Mouse (Mus musculus) retina, postnatal 7 days (tissue): ENCODE results near the gene Rps26.
"Not testable (repeated sequence)": the region's sequence is repeated elsewhere in the genome, so short reads cannot be mapped to it uniquely, and the experiment has no call there.

Experiments
- DNase-seq: peaks from one replicate; pipeline ENCODE4 v3.0.0-alpha.2; 2012; ENCODE audit warnings: low read depth, low spot score

Rps26 gene

DNA sequence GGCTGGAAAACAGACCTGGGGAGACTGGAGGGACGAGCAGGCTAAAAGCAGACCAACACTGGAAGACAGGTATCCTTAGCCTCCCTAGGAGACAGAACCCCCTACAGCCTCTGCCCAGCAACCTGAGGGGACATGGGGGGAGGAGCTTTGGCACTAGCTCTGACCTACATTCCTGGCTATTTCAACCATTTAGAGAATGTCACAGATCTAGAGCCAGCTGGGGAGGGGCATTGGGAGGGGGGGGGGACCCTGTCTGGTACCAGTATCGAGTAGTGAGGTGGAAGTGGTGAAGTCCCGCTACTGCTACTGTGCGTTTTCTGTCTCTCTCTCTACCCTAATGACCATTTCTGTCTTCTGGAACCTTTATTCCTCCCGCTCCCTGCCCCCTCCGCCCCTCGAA lies 15.3 kb upstream of the Rps26 start:
- DNase-seq = no peak

DNA sequence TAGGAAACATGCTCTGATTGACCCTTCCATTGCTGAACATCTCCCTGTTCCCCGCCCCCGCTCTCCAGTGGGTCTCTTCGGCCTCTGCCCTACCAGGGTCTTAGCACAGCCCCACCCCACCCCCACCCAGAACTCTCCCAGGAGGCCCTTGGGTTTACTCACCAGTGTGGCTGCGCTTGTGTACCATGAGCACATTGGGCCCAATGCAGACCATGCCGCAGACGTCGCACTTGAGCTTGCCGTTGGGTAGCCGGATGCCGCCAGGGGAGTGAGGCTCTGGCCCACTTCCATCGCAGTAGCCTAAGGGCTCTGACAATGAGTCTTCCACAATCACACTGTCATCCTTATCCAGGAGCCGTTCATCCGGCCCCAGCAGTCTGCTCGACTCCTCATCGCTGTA lies 14.3 kb upstream of the Rps26 start:
- no peak for DNase-seq

DNA sequence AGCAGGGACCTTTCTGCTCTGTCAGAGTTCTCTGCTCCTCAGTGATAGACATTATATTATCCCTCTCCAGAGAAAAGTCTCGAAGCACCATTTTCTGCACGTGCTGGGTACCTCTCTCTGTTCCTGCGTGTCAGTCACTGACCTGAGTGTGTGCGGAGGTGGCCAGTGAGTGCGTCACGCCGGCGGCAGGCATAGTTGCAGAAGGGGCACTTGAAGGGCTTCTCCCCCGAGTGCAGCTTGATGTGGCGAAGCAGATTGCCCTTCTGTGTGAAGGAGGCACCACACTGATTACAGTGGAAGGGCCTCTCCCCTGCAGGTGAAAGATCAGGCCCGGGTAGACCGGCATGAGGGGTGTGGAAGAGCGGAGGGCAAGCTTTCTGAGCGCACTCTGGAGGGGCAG lies 13.5 kb upstream of the Rps26 start:
- DNase-seq = no peak

DNA sequence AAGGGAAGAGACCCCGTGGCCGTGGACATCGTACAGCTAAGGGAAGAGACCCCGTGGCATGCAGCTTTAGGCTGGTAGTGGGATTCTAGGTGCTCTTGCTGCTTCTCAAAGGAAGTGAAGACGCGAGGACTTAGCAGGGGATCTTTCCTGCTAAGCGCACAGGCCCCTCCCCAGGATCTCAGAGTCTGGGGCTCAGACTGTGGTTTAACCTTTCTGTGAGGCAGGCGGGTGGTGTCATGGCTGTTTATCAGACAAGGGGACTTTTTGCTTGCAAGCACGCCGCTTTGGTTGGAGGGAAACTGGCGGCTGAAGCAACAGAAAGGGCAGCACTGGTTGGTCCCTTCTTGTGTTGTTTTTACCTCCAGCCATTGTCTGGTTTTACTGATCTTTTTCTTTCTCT lies 10.5 kb upstream of the Rps26 start:
- no peak for DNase-seq

DNA sequence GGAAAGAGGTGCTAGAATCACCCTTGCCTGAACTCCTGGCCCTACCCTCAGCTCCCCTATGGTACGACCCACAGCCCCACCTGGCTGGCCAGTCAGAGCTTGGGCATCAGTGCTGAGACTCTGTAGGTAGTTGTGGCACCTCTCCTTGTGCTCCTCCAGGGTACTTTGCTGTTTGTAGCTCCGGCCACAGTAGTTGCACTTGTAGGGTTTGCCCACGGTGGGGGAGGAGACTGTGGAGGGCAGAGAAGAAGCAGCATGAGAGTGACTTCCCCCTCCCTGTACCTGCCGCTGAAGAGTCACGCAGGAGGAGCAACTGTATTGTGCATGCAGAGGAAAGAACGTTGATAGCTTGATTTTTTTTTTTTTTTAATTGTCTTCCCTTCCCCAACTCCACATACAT lies 10.0 kb upstream of the Rps26 start:
- no peak for DNase-seq

DNA sequence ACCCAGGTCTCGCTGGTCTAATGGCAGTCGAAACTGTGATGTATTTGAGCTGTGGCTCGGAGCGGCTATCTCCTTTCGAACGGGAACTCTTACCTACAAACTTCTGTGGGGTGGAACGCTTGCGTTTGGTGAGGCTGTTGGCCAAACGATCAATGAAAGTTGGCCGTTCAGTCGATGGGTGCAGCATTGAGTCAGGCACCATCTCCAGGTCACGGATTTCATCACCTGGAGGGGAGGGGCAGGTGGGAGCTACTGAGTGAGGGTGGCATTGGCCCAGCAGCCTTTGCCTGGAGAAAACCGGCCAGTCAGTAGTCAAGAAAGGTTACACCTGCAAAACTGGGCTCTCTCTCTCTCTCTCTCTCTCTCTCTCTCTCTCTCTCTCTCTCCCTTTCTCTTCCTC lies 9.2 kb upstream of the Rps26 start:
- no peak for DNase-seq

DNA sequence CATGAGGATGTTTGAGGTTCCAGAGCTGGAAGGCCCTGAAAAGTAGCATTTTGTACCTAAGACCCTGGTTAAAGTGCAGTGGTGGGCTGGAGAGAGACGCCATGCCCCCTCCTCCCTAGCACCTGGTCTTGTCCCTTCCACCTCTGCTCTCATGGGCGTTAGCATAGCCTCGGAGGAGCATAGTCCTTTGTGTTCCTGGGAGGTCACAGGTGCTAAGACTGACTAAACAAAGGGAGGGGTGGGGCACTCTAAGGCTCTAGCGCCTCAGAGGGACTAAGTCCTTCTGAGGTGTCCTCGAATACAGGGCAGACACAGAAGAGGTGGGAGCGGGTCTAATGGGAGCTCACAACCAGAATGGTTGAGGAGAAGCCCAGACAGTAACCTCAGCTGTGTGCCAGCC lies 5.0 kb upstream of the Rps26 start:
- no peak for DNase-seq

DNA sequence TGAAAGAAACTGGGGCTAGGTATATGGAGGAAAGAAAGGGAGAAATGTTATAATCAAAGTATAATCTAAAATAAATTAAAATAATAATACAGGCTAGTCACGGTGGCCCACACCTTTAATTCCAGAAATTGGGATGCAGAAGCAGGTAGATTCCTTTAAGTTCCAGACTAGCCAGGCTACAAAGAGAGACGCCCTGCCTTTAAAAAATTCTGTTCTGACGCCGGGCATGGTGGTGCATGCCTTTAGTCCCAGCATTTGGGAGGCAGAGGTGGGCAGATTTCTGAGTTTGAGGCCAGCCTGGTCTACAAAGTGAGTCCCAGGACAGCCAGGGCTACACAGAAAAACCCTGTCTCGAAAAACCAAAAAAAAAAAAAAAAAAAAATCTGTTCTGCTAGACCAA lies 3.8 kb upstream of the Rps26 start:
- not testable (repeated sequence) for DNase-seq

DNA sequence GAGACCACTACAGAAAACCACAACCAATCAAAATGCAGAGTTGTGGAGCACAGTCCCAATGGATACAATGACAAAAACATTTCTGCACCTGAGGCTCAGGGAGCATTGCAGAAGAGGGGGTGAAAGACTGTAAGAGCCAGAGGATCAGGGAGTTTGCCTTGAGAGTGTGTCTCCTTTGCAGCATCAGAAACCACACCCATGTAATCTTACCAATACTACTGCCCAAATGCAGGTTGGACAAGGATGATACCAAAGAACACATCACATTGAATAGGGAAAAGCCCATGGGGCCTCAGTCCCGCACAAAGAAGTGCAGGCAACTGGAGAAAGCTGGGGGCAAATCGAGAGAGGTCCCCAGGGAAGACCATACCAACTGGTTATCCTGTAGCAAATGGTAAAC lies 3.2 kb upstream of the Rps26 start:
- DNase-seq = no peak

DNA sequence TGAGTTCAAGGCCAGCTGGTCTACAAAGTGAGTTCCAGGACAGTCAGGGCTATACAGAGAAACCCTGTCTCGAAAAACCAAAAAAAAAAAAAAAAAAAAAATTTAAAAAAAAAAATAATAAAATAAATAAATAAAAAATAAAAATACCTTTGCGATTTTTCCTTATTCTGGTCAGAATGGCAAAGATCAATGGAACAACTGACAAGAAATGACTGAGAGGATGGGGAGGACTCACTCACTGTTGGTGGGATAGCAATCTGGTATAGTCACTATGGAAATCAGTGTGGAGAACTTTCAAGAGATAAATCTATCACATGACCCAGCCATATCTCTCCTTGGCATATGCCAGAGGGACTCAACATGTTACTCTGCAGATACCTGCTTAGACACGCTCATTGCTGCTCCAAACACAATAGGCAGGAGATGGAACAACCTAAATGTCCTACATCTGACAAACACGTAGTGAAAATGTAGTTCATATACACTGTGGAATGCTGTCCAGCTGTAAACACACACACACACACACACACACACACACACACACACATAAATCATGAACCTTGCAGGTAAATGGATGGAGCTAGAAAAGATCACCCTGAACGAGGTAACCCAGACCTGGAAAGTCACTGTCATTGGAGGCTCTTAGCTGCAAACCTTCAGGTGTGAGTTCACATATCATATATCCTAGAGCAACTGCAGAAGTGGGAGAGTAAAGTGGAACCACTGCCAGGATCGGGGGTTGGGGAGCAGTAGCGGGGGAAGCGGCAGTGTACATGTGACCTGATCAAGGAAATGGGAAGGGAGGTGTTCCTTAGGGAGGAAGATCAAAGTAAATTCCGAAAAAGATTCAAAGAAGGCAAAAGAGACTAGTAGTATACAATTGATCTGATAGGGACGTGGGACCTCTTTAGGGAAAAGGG lies 1.1 kb upstream of the Rps26 start:
- DNase-seq = no peak

DNA sequence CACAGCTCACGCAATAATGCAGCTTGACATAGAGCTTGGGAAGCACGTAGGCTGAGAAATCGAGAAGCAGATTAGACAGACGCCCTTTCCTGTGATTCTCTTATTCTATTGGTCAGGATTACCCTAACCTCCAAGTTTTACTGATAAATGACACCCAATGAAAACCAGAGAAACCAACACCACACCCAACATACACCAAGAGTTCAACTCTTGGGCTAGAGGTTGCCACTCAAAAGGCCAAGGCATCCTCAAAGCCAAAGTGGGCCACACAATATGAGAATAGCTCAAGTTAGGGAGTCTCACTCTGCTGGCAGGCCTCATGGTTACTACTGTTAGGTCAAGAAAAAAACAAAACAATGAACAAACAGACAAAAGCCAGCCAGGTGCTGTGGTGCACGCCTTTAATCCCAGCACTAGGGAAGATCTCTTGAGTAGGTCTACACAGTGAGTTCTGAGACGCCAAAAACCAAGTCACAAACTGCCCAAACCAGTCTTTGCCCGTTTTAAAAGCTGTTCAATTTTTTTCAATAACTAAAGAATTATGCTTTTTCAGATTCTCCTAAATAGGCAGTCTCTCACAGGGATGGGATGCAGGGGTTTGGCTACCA lies 1.2 kb downstream of the Rps26 start:
- DNase-seq = no peak

DNA sequence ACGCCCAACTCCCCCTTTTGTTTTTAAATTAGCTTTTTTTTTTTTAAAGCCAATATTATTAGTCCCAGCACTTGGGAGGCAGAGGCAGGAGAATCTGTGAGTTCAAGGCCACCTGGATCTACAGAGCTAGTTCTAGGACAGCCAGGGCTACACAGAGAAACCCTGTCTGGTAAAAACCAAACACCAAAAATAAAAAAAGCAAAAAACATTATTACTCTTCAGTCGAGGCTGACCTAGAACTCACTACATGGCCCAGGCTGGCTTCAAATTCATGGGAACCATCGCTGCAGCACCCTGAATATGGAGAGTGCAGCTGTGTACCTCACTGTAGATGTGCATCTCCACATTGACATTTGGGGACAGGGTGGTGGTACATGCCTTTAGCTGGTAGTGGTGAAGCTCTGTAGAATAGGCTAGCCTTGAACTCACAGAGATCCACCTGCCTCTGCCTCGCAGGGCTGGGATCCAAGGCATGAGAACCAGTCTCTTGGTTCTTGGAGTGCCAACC lies 3.4 kb downstream of the Rps26 start:
- not testable (repeated sequence) for DNase-seq

DNA sequence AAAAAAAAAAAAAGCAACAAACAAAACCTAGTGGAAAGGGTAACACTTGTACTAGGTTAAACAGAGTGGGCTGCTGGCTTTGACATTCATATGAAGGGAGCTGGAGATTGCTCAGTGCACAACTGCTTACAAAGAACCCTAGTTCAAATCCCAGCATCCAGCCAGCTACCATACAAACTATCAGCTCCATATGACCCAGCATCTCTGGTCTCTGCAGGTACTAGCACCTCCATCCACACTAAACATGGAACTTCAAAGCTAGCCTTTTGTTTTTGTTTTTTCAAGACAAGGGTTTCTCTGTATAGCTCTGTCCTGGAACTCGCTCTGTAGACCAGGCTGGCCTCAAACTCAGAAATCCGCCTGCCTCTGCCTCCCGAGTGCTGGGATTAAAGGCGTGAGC lies 3.8 kb downstream of the Rps26 start:
- no peak for DNase-seq

DNA sequence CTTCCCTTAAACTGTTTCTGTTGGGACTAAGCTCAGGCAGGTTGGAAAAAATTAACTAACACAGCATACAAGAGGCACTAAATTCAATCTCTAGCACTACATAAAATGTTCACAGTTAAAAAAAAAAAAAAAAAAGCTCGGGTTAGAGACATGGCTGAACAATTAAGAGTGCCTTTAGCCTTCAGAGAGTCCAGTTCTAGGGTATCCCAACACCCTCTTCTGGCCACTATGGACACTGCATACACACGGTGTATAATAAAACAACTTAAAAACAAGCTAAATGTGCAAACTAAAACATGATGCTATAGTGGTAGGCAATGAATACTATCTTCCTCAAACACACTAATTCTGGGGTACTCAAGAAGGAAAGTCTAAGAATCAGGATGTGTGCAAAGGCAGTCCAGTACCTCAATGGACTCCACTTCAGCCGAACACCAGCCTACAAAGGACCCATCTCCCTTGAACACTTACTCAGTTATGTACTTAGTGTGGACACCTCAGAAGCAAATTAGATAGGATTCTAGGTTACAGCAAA lies 4.5 kb downstream of the Rps26 start:
- DNase-seq = no peak

DNA sequence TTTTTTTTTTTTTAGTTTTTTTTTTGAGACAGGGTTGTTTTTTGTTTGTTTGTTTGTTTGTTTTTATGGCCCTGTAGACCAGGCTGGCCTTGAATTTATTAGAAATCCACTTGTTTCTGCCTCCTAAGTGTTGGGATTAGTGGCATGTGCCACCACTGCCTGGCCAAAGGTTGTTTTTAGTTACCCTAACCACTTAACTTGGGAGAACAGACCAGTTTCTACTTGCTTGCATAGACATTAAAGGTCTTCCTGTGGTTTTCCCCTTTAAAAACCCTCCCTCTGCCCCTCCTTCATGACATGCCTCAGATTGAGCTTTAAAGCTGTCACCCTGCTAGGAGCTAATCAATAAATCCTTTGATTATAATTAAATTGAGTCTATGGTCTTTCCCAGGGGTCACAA lies 6.3 kb downstream of the Rps26 start:
- no peak for DNase-seq

DNA sequence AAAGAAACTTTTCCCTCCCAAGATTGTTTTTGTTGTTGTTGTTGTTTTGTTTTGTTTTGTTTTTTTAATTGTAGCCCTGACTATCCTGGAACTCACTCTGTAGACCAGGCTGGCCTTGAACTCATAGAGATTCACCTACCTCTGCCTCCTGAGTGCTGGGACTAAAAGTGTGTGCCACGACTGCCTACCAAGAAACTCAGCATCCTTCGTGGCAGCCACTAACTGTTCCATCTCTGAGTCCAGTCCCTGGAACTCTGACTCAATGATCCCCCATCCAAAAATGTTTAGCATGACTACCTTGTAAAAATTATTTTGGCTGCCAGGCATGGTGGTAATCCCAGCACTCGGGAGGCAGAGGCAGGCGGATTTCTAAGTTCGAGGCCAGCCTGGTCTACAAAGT lies 7.4 kb downstream of the Rps26 start:
- not testable (repeated sequence) for DNase-seq

DNA sequence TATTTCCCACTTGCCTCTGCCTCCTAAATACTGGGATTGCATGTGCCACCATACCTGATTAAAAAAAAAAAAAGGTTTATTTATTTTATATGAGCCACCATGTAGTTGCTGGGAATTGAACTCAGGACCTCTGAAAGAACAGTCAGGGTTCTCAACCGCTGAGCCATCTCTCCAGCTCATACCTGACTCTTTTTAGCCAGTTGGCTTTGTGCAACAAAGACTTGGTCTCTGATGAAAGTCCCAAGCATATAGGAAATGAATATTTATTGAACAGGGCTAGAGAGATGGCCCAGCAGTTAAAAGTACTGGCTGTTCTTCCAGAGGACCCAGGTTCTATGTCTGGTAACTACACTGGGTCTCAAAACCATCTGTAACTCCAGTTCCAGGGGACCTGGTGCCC lies 8.0 kb downstream of the Rps26 start:
- no peak for DNase-seq

DNA sequence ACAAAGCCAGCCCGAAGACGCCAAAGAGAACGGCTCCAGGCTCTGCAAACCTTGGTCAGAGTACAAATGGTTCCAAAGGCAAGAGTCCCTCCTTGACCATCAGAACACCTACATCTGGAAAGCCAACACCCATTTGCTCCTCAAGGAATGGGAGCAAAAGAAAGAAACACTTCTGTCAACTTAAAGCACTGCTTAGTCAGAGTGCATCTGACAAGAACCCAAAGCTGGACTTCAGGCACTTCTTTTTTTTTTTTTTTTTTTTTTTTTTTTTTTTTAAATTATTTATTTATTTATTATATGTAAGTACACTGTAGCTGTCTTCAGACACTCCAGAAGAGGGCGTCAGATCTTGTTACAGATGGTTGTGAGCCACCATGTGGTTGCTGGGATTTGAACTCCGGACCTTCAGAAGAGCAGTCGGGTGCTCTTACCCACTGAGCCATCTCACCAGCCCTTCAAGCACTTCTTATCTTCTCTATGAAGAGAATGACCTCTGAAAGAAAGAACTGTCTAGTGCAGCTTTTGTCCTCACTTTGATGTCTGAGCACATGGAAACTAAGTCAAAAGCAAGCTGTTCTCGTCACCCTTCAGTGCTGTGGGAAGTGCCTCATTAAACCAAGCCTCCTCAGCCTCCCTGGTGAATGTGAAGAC lies 10.6 kb downstream of the Rps26 start:
- not testable (repeated sequence) for DNase-seq

DNA sequence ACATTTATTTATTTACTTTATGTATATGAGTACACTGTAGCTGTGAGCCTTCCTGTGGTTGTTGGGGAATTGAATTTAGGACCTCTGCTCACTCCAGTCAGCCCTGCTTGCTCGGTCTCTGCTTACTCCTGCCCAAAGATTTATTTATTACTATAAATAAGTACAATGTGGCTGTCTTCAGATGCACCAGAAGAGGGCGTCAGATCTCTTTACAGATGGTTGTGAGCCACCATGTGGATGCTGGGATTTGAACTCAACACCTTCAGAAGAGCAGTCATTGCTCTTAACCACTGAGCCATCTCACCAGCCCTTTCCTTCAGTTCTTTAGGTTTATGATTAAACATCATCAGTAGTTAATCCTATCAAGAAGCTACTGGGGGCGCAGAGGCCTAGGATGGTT lies 11.6 kb downstream of the Rps26 start:
- no peak for DNase-seq

DNA sequence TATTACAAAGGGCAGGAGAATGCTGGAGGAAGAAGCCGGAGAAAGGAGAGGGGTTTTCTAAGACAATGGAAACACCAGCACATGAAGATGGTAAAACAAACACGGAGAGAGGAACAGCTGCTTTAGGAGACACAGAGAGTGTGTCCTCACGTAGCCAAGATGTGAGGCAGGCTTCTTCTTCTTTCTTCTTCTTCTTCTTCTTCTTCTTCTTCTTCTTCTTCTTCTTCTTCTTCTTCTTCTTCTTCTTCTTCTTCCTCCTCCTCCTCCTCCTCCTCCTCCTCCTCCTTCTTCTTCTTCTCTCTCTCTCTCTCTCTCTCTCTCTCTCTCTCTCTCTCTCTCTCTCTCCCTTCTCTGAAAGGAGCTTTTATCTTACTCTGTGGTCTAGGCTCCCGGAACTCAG lies 12.7 kb downstream of the Rps26 start:
- DNase-seq = not testable (repeated sequence)

DNA sequence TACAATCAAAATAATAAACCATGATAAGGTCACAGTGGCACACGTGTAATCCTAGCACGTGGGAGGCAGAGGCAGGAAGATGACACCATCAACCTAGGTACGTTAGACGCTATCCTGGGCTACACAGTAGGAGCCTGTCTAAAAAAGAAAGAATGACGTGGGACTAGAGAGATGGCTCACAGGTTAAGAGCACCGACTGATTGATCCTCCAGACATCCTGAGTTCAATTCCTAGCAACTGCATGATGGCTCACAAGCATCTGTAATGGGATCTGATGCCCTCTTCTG lies 13.4 kb downstream of the Rps26 start:
- DNase-seq = no peak

DNA sequence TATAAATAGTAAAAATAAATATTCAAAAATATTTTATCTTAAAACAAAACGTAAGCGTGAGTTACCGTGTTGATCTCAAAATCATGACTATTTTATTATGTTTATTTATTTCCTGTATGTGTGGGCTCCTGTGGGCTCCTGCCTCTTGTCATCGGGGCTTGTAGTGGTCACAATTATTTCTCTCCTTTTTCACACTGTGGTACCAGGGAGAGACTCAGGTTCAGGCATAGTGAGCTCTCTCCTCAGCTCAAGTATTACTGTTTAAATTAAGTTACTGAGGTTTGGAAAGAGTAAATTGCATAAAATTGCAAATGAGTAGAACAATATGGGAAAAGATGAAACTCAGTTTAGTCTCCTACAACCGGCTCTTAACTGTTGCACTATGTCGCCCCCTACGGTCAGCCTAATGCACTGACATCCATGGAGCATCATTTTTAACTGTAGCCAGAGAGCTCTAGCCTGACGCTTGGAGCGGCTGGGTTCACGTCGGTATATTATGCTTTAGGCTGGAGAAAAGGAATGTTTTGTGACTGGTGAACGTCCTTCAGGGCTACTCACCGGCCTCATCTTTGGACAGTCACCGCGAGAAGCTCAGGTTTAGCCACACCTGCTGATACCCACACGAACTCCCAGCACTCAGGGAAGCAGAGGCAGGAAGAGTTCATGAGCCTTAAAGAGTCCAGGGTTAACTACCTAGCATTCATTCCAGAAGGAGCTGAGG lies 14.0 kb downstream of the Rps26 start:
- peak; percentile 74 for DNase-seq
